ENCODE assay signal across 8 mouse cellular contexts in genomic region chr16:38800091-38800490, GRCm38 (mm10). TPM values are rescaled to one million over a fixed set of nuclear protein-coding genes. Genes with fewer than 3 reads are reported as not detected.
DNase-seq lines count a peak whose midpoint lies in the region; ATAC-seq lines count a peak whose summit lies in the region.

Upk1b (minus strand) TSS chr16:38800328.

- peak; percentile 15 for DNase-seq in hindbrain, embryonic 10.5 days (ENCODE audit: low spot score)
- DNase-seq in ZHBTc4 (ENCODE audit: low read depth, low spot score), result peak; percentile 20
- DNase-seq in retina, adult 2 months (ENCODE audit: low read depth, low spot score), result peak; percentile 11
- DNase-seq in cerebellum, adult 18-20 months, result no peak
- no peak for DNase-seq in adrenal gland, postnatal 25 days
- DNase-seq in cerebellum, postnatal 25 days, result no peak

- H3K27me3 ChIP-seq in hindbrain, embryonic 10.5 days (ENCODE audit: insufficient read depth, poor library complexity, severe bottlenecking), result no peaks in the 10 kb centered on the region
- H3K27me3 ChIP-seq in hindbrain, embryonic 13.5 days, result no peaks in the 10 kb centered on the region
- no peaks in the 10 kb centered on the region for H3K27me3 ChIP-seq in heart, embryonic 16.5 days (ENCODE audit: control insufficient read depth, insufficient read depth, low read length)

- 0 out of 2 replicates have a peak, but pooled peaks cover 5% of the 10 kb centered on the region for H3K4me1 ChIP-seq in hindbrain, embryonic 10.5 days (replicated peaks)
- no peaks in the 10 kb centered on the region for H3K4me1 ChIP-seq in hindbrain, embryonic 13.5 days (replicated peaks)
- 0 out of 2 replicates have a peak, but pooled peaks cover 3% of the 10 kb centered on the region for H3K4me1 ChIP-seq in heart, embryonic 16.5 days (ENCODE audit: control insufficient read depth, insufficient read depth, low read length)

- H3K4me3 ChIP-seq in hindbrain, embryonic 10.5 days, result no peak within 1 kb of the TSS
- no peak within 1 kb of the TSS for H3K4me3 ChIP-seq in hindbrain, embryonic 13.5 days
- no peak within 1 kb of the TSS for H3K4me3 ChIP-seq in heart, embryonic 16.5 days (ENCODE audit: low read length)

- no peak for ATAC-seq in hindbrain, embryonic 13.5 days (ENCODE audit: low FRiP score)
- ATAC-seq in heart, embryonic 16.5 days (replicated peaks; ENCODE audit: extremely low read depth, insufficient read depth, low FRiP score), result peak; percentile 55; the same call in 1 of the 2 replicates

- H3K4me2 ChIP-seq in hindbrain, embryonic 13.5 days, result no peak within 1 kb of the TSS
- H3K4me2 ChIP-seq in heart, embryonic 16.5 days (ENCODE audit: low read depth, low read length), result peak within 1 kb of the TSS; percentile 20; the same call in 1 of the 2 replicates

- no peaks in the 10 kb centered on the region for H3K36me3 ChIP-seq in hindbrain, embryonic 10.5 days
- no peaks in the 10 kb centered on the region for H3K36me3 ChIP-seq in hindbrain, embryonic 13.5 days
- H3K36me3 ChIP-seq in heart, embryonic 16.5 days (ENCODE audit: control insufficient read depth, insufficient read depth), result no peaks in the 10 kb centered on the region

- H3K27ac ChIP-seq in hindbrain, embryonic 10.5 days, result no peak within 1 kb of the TSS
- H3K27ac ChIP-seq in hindbrain, embryonic 13.5 days, result no peak within 1 kb of the TSS
- H3K27ac ChIP-seq in heart, embryonic 16.5 days (ENCODE audit: low read length), result peak within 1 kb of the TSS; percentile 1; the same call in 1 of the 2 replicates

- 48% methylated on average over 10 of the region's 10 CpGs for WGBS in hindbrain, embryonic 10.5 days
- WGBS in hindbrain, embryonic 13.5 days, result 55% methylated on average over 10 of the region's 10 CpGs
- WGBS in heart, embryonic 16.5 days, result 18% methylated on average over 10 of the region's 10 CpGs

- H3K9me3 ChIP-seq in hindbrain, embryonic 10.5 days, result no peaks in the 10 kb centered on the region
- H3K9me3 ChIP-seq in hindbrain, embryonic 13.5 days, result no peaks in the 10 kb centered on the region
- H3K9me3 ChIP-seq in heart, embryonic 16.5 days (replicated peaks; ENCODE audit: control insufficient read depth, low read length), result no peaks in the 10 kb centered on the region

- no peak within 1 kb of the TSS for H3K9ac ChIP-seq in hindbrain, embryonic 13.5 days
- H3K9ac ChIP-seq in heart, embryonic 16.5 days (ENCODE audit: low read length), result no peak within 1 kb of the TSS

RNA-seq across cellular contexts. Expression of gene Upk1b, which starts in this region (rescaled TPM):
- polyA plus RNA-seq in hindbrain, embryonic 10.5 days (2016; fragmentation: Nextera tagmentation; extraction: Ambion mirVana), result 0.52 and 1.8 TPM in 2 replicates
- polyA plus RNA-seq in hindbrain, embryonic 13.5 days (2015; fragmentation: Nextera tagmentation; extraction: Ambion mirVana), result 0.19 and 0.26 TPM in 2 replicates
- polyA plus RNA-seq in heart, embryonic 16.5 days (2015; fragmentation: Nextera tagmentation; extraction: Ambion mirVana), result 16.1 and 18.0 TPM in 2 replicates
- total RNA-seq in adrenal gland, postnatal 25 days (2021), result 0.70 and 1.3 TPM in 2 replicates

Comparison
In these comparisons a context has a peak if more than half of its experiments do, and no peak if none do; other contexts are left out.
1. DNase-seq: peak in hindbrain, embryonic 10.5 days (single experiment), ZHBTc4 (single experiment) and retina, adult 2 months (single experiment); none in cerebellum, adult 18-20 months (0 of 2), adrenal gland, postnatal 25 days (single experiment) and cerebellum, postnatal 25 days (0 of 2).